Mouse (Mus musculus): Measurements from ENCODE around the gene Gpr65. TPM values are rescaled to one million over a fixed set of nuclear protein-coding genes. Genes with fewer than 3 reads are reported as not detected.

Gene Gpr65
- 10 to 100 TPM; 51.6 to 54.3 TPM for total RNA-seq (2023)

GRCm38 (mm10) chr12:98268441-98269369, at the start of gene Gpr65:
TSS of gene Gpr65 (plus strand) at chr12:98268635.

GRCm38 (mm10) chr12:98258845-98259517, 9.5 kb upstream of the Gpr65 start, which contains the start of gene Galc:
TSS of gene Galc (minus strand) at chr12:98259459.

Other genes starting within 250 kb of the Gpr65 start
- gene Galc, start 9.2 kb upstream of the Gpr65 start, total RNA-seq (2023), result 10 to 100 TPM; 15.8 to 17.0 TPM